Mouse (Mus musculus) forebrain, embryonic 16.5 days (tissue): ENCODE results near the gene Btg4. TPM values are rescaled to one million over a fixed set of nuclear protein-coding genes. Genes with fewer than 3 reads are reported as not detected.

Source experiments
- microRNA counts: library from miRNA; unstranded; fragments of <30 nt; microRNA quantifications from one replicate; lab custom pipeline; 2016
- microRNA-seq: library from miRNA; unstranded; fragments of <30 nt; microRNA quantifications from one replicate; pipeline ENCODE4, GENCODE M21; 2017
- polyA plus RNA-seq: library from polyadenylated mRNA; unstranded; fragments of >200 nt; fragmentation: Nextera tagmentation; extraction: Ambion mirVana; gene quantifications from 2 replicates; pipeline ENCODE4 v1.2.1, GENCODE M21; 2015

Gene Btg4
- polyA plus RNA-seq, 1 experiment from 2014 or later, result not detected

MicroRNAs within 50 kb of the gene (microRNA counts, 519-probe panel; counts per million panel counts)
- microRNA mmu-miR-34b-3p (lab: Ali Mortazavi, UCI), result 2,263 counts per million, percentile 49 among the panel's probes with 10 or more counts
- 2,242 counts per million, percentile 47 among the panel's probes with 10 or more counts for microRNA mmu-miR-34b-5p (lab: Ali Mortazavi, UCI)
- 3,341 counts per million, percentile 85 among the panel's probes with 10 or more counts for microRNA mmu-miR-34c (lab: Ali Mortazavi, UCI)

Small RNA genes lying within 50 kb of the gene (microRNA-seq; reads per million reads assigned to microRNA genes)
- 27.9 reads per million, percentile 38 among the genes with 10 or more reads in this experiment for gene Mir34b
- gene Mir34c, result 698 reads per million, percentile 76 among the genes with 10 or more reads in this experiment

Other genes with a start within 250 kb of the Btg4 start
- gene Ppp2r1b, start 215.6 kb upstream of the Btg4 start, polyA plus RNA-seq, result 86.4 and 104 TPM in 2 replicates
- 20.1 and 23.7 TPM in 2 replicates for gene Sik2, start 51.8 kb upstream of the Btg4 start, polyA plus RNA-seq
- 1.3 and 3.1 TPM in 2 replicates for gene Layn, start 16.2 kb downstream of the Btg4 start, polyA plus RNA-seq
- gene 4833427G06Rik, start 41.2 kb downstream of the Btg4 start, polyA plus RNA-seq, result 0.22 and 1.2 TPM in 2 replicates
- gene Gm32742, start 104.6 kb downstream of the Btg4 start, polyA plus RNA-seq, result 0.03 and 0.05 TPM in 2 replicates
- not detected in 2 replicates for gene Pou2af1, start 152.8 kb downstream of the Btg4 start, polyA plus RNA-seq
- gene Colca2, start 217.7 kb downstream of the Btg4 start, polyA plus RNA-seq, result 0.45 and 0.61 TPM in 2 replicates